Mouse (Mus musculus): ENCODE measurements around the gene Rasal1. TPM values are rescaled to one million over a fixed set of nuclear protein-coding genes. Genes with fewer than 3 reads are reported as not detected.

Rasal1 gene
- polyA plus RNA-seq, 1 experiment from 2014 or later, result 0.07 TPM

GRCm38 (mm10) chr5:120621846-120622197, 26.8 kb upstream of the Rasal1 start:
- Histone ChIP-seq H3K27ac (replicated peaks) (no peak overlapping the region), H3K9ac (no peak overlapping the region), H3K4me2 (no peak overlapping the region), H3K4me1 (replicated peaks) (no peaks in the 10 kb centered on the region), H3K36me3 (replicated peaks) (peaks cover 90% of the 10 kb centered on the region), H3K4me3 (replicated peaks) (no peak overlapping the region), H3K27me3 (no peaks in the 10 kb centered on the region), H3K9me3 (replicated peaks) (no peaks in the 10 kb centered on the region)
- ATAC-seq (ENCODE audit: insufficient read depth), result no peak
- WGBS (ENCODE audit: insufficient replicate concordance), result 77% methylated on average over 10 of the region's 10 CpGs

- no peak for ATAC-seq (ENCODE audit: insufficient read depth)
- Histone ChIP-seq H3K4me1 (replicated peaks) (no peaks in the 10 kb centered on the region), H3K27me3 (no peaks in the 10 kb centered on the region), H3K36me3 (replicated peaks) (peaks cover 93% of the 10 kb centered on the region), H3K27ac (replicated peaks) (no peak overlapping the region), H3K4me3 (replicated peaks) (no peak overlapping the region), H3K9ac (no peak overlapping the region), H3K4me2 (no peak overlapping the region), H3K9me3 (replicated peaks) (no peaks in the 10 kb centered on the region)
- WGBS (ENCODE audit: insufficient replicate concordance), result 74% methylated on average over 5 of the region's 5 CpGs
These were observed 26.3 kb upstream of the Rasal1 start for GRCm38 (mm10) chr5:120622198-120622851.

- H3K27me3 ChIP-seq, result no peaks in the 10 kb centered on the region
- no peak overlapping the region for H3K4me3 ChIP-seq (replicated peaks)
- H3K4me2 ChIP-seq, result no peak overlapping the region
- 85% methylated on average over 10 of the region's 10 CpGs for WGBS (ENCODE audit: insufficient replicate concordance)
- H3K4me1 ChIP-seq (replicated peaks), result peaks cover 5% of the 10 kb centered on the region; the same call in 1 of the 2 replicates
- no peak for ATAC-seq (ENCODE audit: insufficient read depth)
- H3K9ac ChIP-seq, result no peak overlapping the region
- no peaks in the 10 kb centered on the region for H3K9me3 ChIP-seq (replicated peaks)
- no peak overlapping the region for H3K27ac ChIP-seq (replicated peaks)
- H3K36me3 ChIP-seq (replicated peaks), result peaks cover 76% of the 10 kb centered on the region
These were observed 24.2 kb upstream of the Rasal1 start for GRCm38 (mm10) chr5:120624427-120624826.

GRCm38 (mm10) chr5:120626399-120626798, 22.2 kb upstream of the Rasal1 start:
- Histone ChIP-seq H3K4me3 (replicated peaks) (no peak overlapping the region), H3K4me1 (replicated peaks) (peaks cover 5% of the 10 kb centered on the region; the same call in 1 of the 2 replicates), H3K4me2 (no peak overlapping the region), H3K36me3 (replicated peaks) (peaks cover 57% of the 10 kb centered on the region), H3K9ac (no peak overlapping the region), H3K9me3 (replicated peaks) (no peaks in the 10 kb centered on the region), H3K27me3 (peaks cover 19% of the 10 kb centered on the region), H3K27ac (replicated peaks) (no peak overlapping the region)
- 54% methylated on average over 19 of the region's 19 CpGs for WGBS (ENCODE audit: insufficient replicate concordance)
- ATAC-seq (ENCODE audit: insufficient read depth), result no peak

- Histone ChIP-seq H3K9me3 (replicated peaks) (no peaks in the 10 kb centered on the region), H3K4me2 (no peak overlapping the region), H3K4me1 (replicated peaks) (peaks cover 5% of the 10 kb centered on the region; the same call in 1 of the 2 replicates), H3K36me3 (replicated peaks) (peaks cover 46% of the 10 kb centered on the region), H3K4me3 (replicated peaks) (no peak overlapping the region), H3K27ac (replicated peaks) (no peak overlapping the region), H3K27me3 (peaks cover 32% of the 10 kb centered on the region), H3K9ac (no peak overlapping the region)
- no peak for ATAC-seq (ENCODE audit: insufficient read depth)
- WGBS (ENCODE audit: insufficient replicate concordance), result 81% methylated on average over 15 of the region's 15 CpGs
These were observed 20.9 kb upstream of the Rasal1 start for GRCm38 (mm10) chr5:120627515-120628300.

GRCm38 (mm10) chr5:120628624-120629023, 20.0 kb upstream of the Rasal1 start:
- H3K36me3 ChIP-seq (replicated peaks), result peaks cover 37% of the 10 kb centered on the region
- H3K27me3 ChIP-seq, result peaks cover 40% of the 10 kb centered on the region
- no peak overlapping the region for H3K4me3 ChIP-seq (replicated peaks)
- no peaks in the 10 kb centered on the region for H3K9me3 ChIP-seq (replicated peaks)
- ATAC-seq (ENCODE audit: insufficient read depth), result no peak
- WGBS (ENCODE audit: insufficient replicate concordance), result 56% methylated on average over 7 of the region's 7 CpGs
- no peak overlapping the region for H3K4me2 ChIP-seq
- peaks cover 5% of the 10 kb centered on the region; the same call in 1 of the 2 replicates for H3K4me1 ChIP-seq (replicated peaks)
- no peak overlapping the region for H3K9ac ChIP-seq
- no peak overlapping the region for H3K27ac ChIP-seq (replicated peaks)

- Histone ChIP-seq H3K9me3 (replicated peaks) (no peaks in the 10 kb centered on the region), H3K27me3 (peaks cover 53% of the 10 kb centered on the region), H3K27ac (replicated peaks) (no peak overlapping the region), H3K4me1 (replicated peaks) (peaks cover 5% of the 10 kb centered on the region; the same call in 1 of the 2 replicates), H3K9ac (no peak overlapping the region), H3K4me3 (replicated peaks) (no peak overlapping the region), H3K4me2 (no peak overlapping the region), H3K36me3 (replicated peaks) (peaks cover 14% of the 10 kb centered on the region)
- 7% methylated on average over 29 of the region's 29 CpGs for WGBS (ENCODE audit: insufficient replicate concordance)
- no peak for ATAC-seq (ENCODE audit: insufficient read depth)
These were observed 17.5 kb upstream of the Rasal1 start for GRCm38 (mm10) chr5:120631128-120631527.

GRCm38 (mm10) chr5:120631892-120632291, 16.7 kb upstream of the Rasal1 start:
- Histone ChIP-seq H3K36me3 (replicated peaks) (peaks cover 6% of the 10 kb centered on the region), H3K4me2 (no peak overlapping the region), H3K4me3 (replicated peaks) (no peak overlapping the region), H3K4me1 (replicated peaks) (peaks cover 5% of the 10 kb centered on the region; the same call in 1 of the 2 replicates), H3K9me3 (replicated peaks) (no peaks in the 10 kb centered on the region), H3K27ac (replicated peaks) (no peak overlapping the region), H3K27me3 (peaks cover 53% of the 10 kb centered on the region), H3K9ac (no peak overlapping the region)
- no peak for ATAC-seq (ENCODE audit: insufficient read depth)
- 78% methylated on average over 5 of the region's 5 CpGs for WGBS (ENCODE audit: insufficient replicate concordance)

- no peak within 1 kb of the TSS for H3K4me2 ChIP-seq
- H3K27me3 ChIP-seq, result peaks cover 53% of the 10 kb centered on the region
- no peak within 1 kb of the TSS for H3K9ac ChIP-seq
- no peaks in the 10 kb centered on the region for H3K36me3 ChIP-seq (replicated peaks)
- WGBS (ENCODE audit: insufficient replicate concordance), result 42% methylated on average over 9 of the region's 9 CpGs
- no peak within 1 kb of the TSS for H3K27ac ChIP-seq (replicated peaks)
- no peak within 1 kb of the TSS for H3K4me3 ChIP-seq (replicated peaks)
- no peak for ATAC-seq (ENCODE audit: insufficient read depth)
- no peaks in the 10 kb centered on the region for H3K9me3 ChIP-seq (replicated peaks)
- no peaks in the 10 kb centered on the region for H3K4me1 ChIP-seq (replicated peaks)
These were observed 14.5 kb upstream of the Rasal1 start, which contains the start of gene Cfap73 for GRCm38 (mm10) chr5:120634131-120634530. Cfap73 (minus strand) TSS chr5:120634235.

GRCm38 (mm10) chr5:120634860-120635259, 13.8 kb upstream of the Rasal1 start:
- Histone ChIP-seq H3K27ac (replicated peaks) (no peak overlapping the region), H3K36me3 (replicated peaks) (no peaks in the 10 kb centered on the region), H3K27me3 (peaks cover 49% of the 10 kb centered on the region), H3K4me2 (no peak overlapping the region), H3K9me3 (replicated peaks) (no peaks in the 10 kb centered on the region), H3K4me1 (replicated peaks) (no peaks in the 10 kb centered on the region), H3K9ac (no peak overlapping the region), H3K4me3 (replicated peaks) (no peak overlapping the region)
- ATAC-seq (ENCODE audit: insufficient read depth), result no peak
- WGBS (ENCODE audit: insufficient replicate concordance), result 36% methylated on average over 5 of the region's 5 CpGs

- no peak for ATAC-seq (ENCODE audit: insufficient read depth)
- Histone ChIP-seq H3K4me2 (no peak overlapping the region), H3K4me3 (replicated peaks) (no peak overlapping the region), H3K9me3 (replicated peaks) (no peaks in the 10 kb centered on the region), H3K4me1 (replicated peaks) (no peaks in the 10 kb centered on the region), H3K27ac (replicated peaks) (no peak overlapping the region), H3K36me3 (replicated peaks) (no peaks in the 10 kb centered on the region), H3K27me3 (peaks cover 41% of the 10 kb centered on the region), H3K9ac (no peak overlapping the region)
- WGBS (ENCODE audit: insufficient replicate concordance), result 62% methylated on average over 5 of the region's 5 CpGs
These were observed 13.0 kb upstream of the Rasal1 start for GRCm38 (mm10) chr5:120635633-120636032.

Measured in liver, embryonic 15.5 days (tissue).